Mouse (Mus musculus) right cerebral cortex, postnatal 10 days (tissue): ENCODE data around the gene Iqsec2.

ENCODE experiments used
- DNase-seq, 2 experiments: peaks; one replicate each; pipeline ENCODE4 v3.0.0; 2021; ENCODE audit warnings: low spot score in 2 of 2

Gene Iqsec2

GRCm38 (mm10) chrX:152143941-152144741 lies at the start of gene Iqsec2:
Iqsec2 (plus strand) TSS chrX:152144268.
- DNase-seq, result peak; percentile 36 to 38

- no peak for DNase-seq
Observed at GRCm38 (mm10) chrX:152097572-152097971, 46.5 kb upstream of the Iqsec2 start.

DNA sequence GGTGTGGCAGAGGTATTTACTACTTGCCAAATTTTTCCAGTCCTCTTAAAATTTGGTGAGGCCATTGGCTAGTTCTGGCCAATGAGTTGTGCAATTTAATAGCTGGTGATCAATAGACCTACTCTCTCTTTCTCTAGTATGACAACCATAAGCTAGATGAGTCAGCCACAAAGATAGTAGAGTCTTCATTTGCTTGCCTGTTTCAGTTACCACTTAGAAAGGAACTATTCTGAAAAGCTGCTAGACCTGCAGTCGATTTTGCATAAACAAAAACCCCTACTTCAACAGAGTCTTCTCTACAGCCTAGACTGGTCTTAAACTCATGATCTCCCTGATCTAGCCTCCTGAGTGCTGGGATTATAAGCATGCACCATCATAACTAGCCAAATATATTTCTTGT lies 22.4 kb upstream of the Iqsec2 start:
- DNase-seq, result no peak

DNA sequence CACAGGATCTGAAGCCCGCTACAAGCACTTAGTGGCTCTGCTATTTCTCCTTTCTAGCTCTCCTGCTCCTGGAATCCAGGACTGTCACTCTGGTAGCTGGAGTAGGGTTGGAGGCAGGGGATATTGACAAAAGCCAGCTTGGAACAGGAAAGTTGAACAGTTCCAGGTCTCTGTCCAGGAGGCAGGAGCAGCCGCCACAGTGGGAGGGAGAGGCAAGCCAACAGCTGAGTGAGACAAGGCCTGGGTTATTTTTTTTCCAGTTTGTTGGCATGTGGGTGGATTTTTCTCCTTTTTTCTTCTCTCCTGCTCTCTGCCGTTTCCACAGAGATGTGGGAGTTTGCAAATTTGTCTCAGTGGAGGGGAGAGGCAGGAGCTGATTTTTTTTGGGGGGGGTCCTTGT lies 13.3 kb upstream of the Iqsec2 start:
- DNase-seq, result peak; percentile 48 to 57

GRCm38 (mm10) chrX:152132029-152132428 lies 12.0 kb upstream of the Iqsec2 start:
- DNase-seq, result no peak

DNA sequence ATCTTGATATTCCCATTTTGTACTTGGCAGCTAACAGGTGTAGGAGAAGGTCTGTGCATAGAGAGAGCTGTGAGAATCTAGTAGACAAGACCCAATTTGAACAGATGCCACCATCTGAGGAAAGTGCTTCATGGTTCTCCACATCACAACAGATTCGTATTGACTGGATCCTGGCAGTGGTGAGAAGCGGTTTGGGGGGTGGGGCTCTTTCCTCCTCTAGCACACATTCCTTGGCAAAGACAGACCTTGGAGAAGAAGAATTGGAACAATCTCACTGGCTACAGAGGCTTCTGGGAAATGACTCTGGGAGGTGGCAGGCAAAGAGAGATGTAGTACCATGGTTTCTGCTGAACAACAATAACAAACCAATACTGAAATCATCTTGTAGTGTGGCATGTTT lies 8.9 kb upstream of the Iqsec2 start:
- no peak for DNase-seq

DNA sequence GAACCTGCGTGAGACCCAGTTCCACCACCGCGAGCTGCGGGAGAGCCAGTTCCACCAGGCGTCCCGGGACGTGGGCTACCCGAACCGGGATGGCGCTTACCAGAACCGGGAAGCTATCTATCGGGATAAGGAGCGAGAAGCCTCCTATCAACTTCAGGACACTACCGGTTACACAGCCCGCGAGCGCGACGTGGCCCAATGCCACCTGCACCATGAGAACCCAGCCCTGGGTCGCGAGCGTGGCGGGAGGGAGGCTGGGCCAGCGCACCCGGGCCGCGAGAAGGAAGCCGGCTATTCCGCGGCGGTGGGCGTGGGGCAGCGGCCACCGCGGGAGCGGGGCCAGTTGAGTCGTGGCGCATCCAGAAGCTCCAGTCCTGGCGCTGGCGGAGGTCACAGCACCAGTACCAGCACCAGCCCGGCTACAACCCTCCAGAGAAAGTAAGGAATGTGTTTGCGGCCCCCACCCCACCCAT lies 710 bp downstream of the Iqsec2 start:
- peak in 1 of 2 experiments; percentile 29 for DNase-seq

DNA sequence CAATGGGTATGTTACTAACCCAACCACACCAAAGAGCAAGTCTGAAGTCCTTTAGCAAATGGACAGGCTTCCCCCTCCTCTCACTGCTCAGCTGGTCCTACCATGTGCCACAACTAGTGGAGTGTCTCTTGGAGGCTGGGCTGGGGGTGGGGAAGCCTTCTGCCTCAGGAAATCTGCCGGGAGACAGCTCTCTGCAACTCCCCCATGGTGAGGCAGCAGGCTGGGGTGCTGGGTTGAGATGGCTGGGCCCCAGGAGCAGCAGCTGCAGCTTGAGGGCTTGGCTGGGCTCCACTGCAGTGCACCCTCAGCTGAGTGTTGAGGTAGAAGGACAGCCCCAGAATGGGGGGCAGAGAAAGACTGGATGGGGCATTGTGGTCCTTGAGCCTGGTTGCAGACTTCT lies 2.1 kb downstream of the Iqsec2 start:
- peak; percentile 70 to 79 for DNase-seq

GRCm38 (mm10) chrX:152146691-152147090 lies 2.6 kb downstream of the Iqsec2 start:
- no peak for DNase-seq

DNA sequence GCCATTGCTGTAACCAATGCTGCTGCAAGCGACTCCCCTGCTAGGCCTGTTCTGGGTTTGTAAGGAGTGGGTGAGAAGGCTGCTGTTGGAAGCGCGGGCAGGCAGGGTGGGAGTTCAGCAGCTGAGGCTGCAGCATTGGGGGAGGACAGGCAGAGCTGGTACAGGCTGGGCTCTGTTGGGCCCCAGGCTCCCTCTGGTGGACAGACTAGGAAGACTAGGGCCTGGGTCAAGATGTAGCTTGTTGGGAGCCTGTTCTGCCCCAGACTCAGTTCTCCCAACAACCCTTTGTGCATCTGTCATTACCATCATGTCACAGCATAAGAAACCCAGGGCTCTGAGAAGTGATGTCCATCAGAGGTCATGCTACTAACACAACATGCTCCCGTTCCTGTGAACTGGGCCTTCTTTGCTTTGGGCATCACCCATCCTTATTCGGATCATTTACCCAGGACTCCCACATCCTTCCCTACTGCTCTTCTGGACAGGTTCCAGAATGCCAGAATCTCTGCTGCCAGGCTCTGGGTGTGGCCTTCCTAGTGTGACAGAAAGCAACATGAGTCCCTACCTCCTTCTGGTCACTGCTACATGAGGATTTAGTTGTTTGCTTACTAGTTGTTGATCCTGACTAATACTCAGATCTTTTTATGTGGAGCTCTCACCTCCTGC lies 3.5 kb downstream of the Iqsec2 start:
- DNase-seq, result peak; percentile 80 to 82

- no peak for DNase-seq
Observed at GRCm38 (mm10) chrX:152148706-152149105, 4.6 kb downstream of the Iqsec2 start.

DNA sequence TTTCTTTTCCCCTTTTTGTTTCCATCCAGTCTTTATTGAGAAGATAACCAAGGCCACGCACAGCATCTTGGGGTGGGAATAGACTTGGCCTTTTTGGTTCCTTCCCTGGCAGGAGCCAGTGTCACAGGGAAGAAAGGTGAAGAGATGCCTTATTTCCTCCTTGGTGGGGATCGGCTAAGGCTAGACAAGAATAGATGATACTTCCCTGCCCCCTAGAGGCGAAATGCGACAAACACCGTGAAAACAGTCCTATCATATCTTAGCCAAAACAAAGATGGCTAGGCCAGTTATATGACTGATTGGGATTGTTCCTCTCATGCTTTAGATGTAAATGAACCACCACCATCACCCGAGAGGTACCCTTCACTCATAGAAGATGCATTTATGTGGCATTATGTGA lies 7.6 kb downstream of the Iqsec2 start:
- DNase-seq, result peak; percentile 43 to 60

DNA sequence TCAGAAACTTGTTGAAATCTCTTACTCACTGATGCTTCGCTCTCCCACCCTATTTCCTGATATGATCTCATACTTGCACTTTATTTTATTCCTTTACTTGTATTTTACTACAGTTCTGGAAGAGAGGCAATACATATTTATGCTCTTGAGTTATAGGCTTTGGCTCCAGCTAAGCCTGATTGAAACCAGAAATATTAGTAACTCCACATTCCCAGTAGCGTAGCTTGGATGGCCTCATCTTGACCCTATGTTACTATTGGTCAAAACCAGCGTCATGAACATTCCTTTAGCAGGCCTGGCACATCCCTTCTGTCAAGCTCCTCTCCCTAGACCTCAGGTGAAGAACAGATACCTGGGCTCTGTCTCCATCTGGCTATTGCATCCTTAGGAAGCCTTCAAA lies 14.2 kb downstream of the Iqsec2 start:
- no peak for DNase-seq

DNA sequence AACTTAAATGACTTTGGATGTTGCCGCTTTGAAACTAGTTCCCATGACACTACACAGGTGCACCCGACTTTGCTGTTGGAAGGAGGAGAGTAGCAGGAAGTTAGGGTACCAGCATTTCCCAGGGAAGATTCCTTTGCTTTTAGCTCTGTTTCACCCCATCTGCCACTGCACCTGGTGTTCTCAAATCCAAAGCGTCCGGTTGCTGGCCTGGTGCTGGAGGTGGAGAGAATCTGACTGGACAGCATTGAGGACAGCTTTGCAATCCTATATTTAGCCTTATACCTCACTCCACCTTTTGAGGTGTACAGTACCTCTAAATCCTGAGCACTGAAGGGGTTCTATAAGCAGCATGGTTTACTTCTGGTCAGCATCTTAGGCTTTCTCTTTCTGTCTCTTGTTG lies 17.3 kb downstream of the Iqsec2 start:
- DNase-seq, result no peak

- no peak for DNase-seq
Observed at GRCm38 (mm10) chrX:152164061-152164460, 20.0 kb downstream of the Iqsec2 start.

- DNase-seq, result no peak
Observed at GRCm38 (mm10) chrX:152166161-152166560, 22.1 kb downstream of the Iqsec2 start.

- DNase-seq, result no peak
Observed at GRCm38 (mm10) chrX:152168521-152168920, 24.5 kb downstream of the Iqsec2 start.

DNA sequence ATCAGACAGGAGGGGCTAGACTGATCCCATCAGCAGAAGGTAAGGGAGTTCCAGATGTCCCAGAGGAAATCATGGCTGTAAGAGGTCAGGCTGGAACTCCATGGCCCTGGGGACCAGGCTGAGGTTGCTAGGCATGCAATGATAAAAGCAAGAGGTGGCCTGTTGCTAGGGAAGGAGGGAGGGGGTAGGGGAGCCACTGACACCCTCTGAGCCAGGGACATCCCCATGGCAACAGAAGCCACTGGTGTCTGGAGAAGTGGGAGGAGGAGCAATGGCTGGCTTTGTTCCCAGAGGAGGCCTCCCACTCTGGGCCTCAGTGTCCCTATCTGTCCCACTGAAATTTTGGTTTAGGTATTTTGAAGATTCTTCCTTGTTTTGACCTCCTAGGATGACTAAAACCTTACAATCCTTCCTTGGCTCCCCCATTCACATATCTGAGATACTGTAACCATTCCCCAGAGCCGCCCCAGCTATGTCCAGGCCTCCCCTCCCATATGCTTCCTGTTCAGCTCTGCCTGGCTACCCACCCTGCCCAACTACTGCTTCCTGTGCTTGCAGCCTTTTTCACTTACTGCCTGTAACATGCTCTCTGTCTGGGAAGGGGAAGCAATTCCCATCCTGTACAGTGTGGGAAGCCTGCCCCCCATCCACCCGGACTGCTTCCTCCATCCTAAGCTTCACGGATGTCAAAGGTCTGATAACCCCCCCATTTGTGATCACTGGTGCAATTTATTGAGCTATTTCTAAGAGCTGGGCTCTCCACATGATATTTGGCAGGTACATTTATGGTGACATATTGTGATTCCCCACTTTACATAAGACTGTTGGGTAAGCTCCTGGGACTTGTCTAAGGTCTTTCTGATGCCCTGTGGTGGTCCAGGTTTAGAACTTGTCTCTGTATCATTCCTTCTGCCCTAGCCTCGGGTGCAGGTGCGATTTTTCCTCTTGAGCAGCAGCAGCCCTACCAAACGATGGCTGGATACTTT lies 27.3 kb downstream of the Iqsec2 start:
- DNase-seq, result peak; percentile 54 to 63

- DNase-seq, result peak; percentile 40 to 57
Observed at GRCm38 (mm10) chrX:152172487-152172935, 28.4 kb downstream of the Iqsec2 start.

DNA sequence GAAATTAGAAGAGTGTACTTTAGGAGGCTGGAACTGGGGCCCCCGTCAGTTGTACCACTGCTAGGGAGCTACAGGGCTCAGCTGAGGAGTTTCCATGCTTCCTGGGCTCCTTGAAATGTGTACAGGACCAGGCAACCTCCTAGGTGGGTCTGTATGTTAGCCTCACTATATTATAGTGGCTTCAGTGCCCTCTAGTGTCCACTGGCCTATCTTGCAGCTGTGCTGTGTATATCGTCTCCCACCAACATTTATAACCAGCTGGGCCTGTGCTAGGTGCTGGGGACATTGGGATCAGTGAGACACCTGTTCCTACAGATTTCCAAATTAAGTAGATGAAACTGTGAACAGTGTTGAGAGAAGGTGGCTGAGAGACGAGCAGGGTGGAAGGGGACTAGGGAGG lies 31.2 kb downstream of the Iqsec2 start:
- DNase-seq, result peak; percentile 35 to 59

DNA sequence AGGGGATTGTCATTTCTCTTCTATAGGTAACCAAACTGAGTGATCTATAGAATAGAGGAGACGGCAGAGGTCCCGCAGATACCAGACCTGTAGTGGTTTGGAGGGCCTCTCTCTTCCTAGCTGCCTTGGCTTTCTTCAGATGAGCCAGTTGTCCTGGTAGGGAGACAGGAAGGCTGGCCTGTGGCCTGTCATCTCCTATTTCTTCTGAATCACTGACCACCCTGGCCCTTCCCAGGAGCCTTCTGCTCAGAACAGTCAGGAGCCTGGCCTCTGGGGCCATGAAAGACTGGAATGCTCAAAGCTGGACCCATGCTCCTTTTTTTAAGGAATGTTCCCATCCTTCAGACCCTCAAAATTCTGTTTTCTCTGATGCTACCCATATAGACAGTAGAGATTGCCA lies 33.8 kb downstream of the Iqsec2 start:
- no peak for DNase-seq
